Mouse (Mus musculus) liver, embryonic 14.5 days (tissue): ENCODE results near the gene Tead4.

Experiments used
- CTCF ChIP-seq: IDR thresholded peaks from 2 replicates; pipeline ENCODE4 v1.5.1; 2016; ENCODE audit warnings: antibody characterized with exemption, low read depth, control low read depth
- EP300 ChIP-seq: IDR thresholded peaks from 2 replicates; pipeline ENCODE4 v1.6.1; 2016; ENCODE audit warnings: antibody characterized with exemption, low read depth

- TF ChIP-seq CTCF (no peak), EP300 (no peak)
These were observed 64.0 kb downstream of the Tead4 start for GRCm38 (mm10) chr6:128236581-128236980.
